Mouse (Mus musculus) lung, adult 2 months (tissue): ENCODE results near the gene P3h2.

Experiments
- CTCF ChIP-seq: fragments of 200-500 bp; IDR thresholded peaks from 2 replicates; pipeline ENCODE4 v1.5.1; 2011; ENCODE audit warnings: mild to moderate bottlenecking, low read length, control low read depth; ENCODE audit not compliant: insufficient read depth
- POLR2A ChIP-seq: fragments of 200-500 bp; IDR thresholded peaks from 2 replicates; pipeline ENCODE4 v1.6.1; 2011; ENCODE audit warnings: low read depth, mild to moderate bottlenecking, control low read depth, low read length, borderline replicate concordance; ENCODE audit errors: extremely low read depth

DNA sequence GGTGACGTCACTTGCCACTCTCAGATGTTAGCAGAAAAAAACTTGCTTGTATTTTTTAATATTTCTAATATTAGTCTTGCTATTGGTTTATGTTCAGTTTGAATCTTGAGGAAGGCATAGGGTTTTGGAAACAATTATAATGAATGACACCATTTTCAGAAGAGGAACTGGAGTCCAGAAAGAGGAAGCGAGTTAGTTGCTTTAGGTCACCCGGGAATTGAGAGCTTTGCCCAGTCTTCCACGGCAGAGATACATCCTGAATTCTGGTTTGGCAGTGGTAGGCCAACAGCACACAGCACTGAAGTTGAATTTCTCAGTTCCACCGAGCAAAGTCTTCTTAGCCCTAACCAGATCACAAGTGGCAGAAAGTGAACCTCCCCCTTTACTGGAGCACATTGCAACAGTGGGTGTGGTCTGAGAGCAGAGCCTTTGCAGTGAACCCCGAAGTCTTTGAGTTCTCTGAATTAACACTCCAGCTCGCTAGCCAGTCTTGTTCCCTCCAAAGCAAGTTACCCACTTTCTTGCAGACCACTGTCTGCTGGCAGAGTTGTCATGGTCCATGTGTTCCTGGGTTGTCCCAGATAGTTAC, 146.8 kb downstream of the P3h2 start:
- TF ChIP-seq CTCF (no peak), POLR2A (no peak)
